Mouse (Mus musculus): ENCODE data around the gene Iqgap3. TPM values are rescaled to one million over a fixed set of nuclear protein-coding genes. Genes with fewer than 3 reads are reported as not detected.

Gene Iqgap3
- polyA plus RNA-seq, 1 experiment from 2014 or later = 16.2 TPM

DNA sequence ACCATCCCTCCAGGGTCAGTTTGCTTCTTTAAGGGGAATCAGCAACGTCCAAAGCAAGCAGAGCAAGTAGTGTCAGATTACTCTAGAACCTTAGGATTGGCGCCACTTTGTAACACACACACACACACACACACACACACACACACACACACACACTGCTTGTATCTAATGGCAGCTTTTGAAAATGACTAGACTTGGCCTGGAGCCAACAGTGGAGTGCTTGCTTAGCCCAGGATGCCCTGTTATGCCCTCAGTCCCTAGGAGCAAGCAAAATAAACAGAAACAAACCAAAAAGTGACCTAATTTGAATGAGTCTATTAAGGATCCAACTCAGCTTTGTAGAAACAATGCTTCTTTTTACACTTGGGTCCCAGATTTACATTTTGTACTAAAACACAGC is 13.4 kb upstream of the Iqgap3 start:
- ATAC-seq (ENCODE audit: low read depth) (0 out of 2 replicates have a peak, but pooled peaks have one; percentile 12), DNase-seq (ENCODE audit: low spot score) (peak; percentile 53)

DNA sequence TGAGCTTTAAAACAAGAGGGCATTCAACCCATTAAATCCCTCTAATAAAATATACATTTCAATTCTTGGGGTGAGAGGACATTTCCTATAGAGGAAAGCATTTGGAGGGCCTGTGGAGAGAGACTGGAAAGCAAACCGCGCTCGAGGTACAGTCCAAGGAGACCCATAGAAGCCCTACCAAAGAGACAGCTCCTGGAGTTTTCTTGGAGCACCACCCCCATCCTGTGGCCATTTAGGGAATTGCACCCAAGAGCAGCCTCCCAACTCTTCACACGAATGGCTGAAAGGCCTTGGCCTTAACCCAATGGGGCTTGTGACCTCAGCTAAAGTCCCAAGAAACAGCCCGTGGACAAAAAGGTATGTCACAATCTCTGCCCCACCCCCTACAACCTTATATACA is 10.0 kb upstream of the Iqgap3 start:
- no peaks in the 10 kb centered on the region for H3K36me3 ChIP-seq (ENCODE audit: control insufficient read depth, insufficient read depth, low read length)
- no peak overlapping the region for H3K4me2 ChIP-seq (ENCODE audit: low read depth, low read length)
- no peaks in the 10 kb centered on the region for H3K9me3 ChIP-seq (ENCODE audit: control insufficient read depth, low read length)
- WGBS = under 1% methylated on average over 5 of the region's 5 CpGs
- no peaks in the 10 kb centered on the region for H3K4me1 ChIP-seq (ENCODE audit: control insufficient read depth, insufficient read depth, low read length)
- no peak overlapping the region for H3K27ac ChIP-seq (replicated peaks; ENCODE audit: low read depth, low read length)
- no peaks in the 10 kb centered on the region for H3K27me3 ChIP-seq (replicated peaks; ENCODE audit: control insufficient read depth, insufficient read depth, low read length)
- peak overlapping the region; percentile 35; the same call in 1 of the 2 replicates for H3K9ac ChIP-seq (ENCODE audit: low read depth, low read length)
- DNase-seq (ENCODE audit: low spot score) (peak; percentile 72), ATAC-seq (ENCODE audit: low read depth) (peak; percentile 81)
- H3K4me3 ChIP-seq (ENCODE audit: low read depth, low read length) = no peak overlapping the region

More for the DNA sequence above, 13.4 kb upstream of the Iqgap3 start:
- H3K9me3 ChIP-seq (ENCODE audit: control insufficient read depth, low read length) = no peaks in the 10 kb centered on the region
- WGBS = 16% methylated on average over 2 of the region's 2 CpGs
- H3K4me3 ChIP-seq (ENCODE audit: low read depth, low read length) = no peak overlapping the region
- H3K4me2 ChIP-seq (ENCODE audit: low read depth, low read length) = no peak overlapping the region
- no peaks in the 10 kb centered on the region for H3K36me3 ChIP-seq (ENCODE audit: control insufficient read depth, insufficient read depth, low read length)
- no peak overlapping the region for H3K9ac ChIP-seq (ENCODE audit: low read depth, low read length)
- no peak overlapping the region for H3K27ac ChIP-seq (replicated peaks; ENCODE audit: low read depth, low read length)
- H3K4me1 ChIP-seq (ENCODE audit: control insufficient read depth, insufficient read depth, low read length) = no peaks in the 10 kb centered on the region
- no peaks in the 10 kb centered on the region for H3K27me3 ChIP-seq (replicated peaks; ENCODE audit: control insufficient read depth, insufficient read depth, low read length)

DNA sequence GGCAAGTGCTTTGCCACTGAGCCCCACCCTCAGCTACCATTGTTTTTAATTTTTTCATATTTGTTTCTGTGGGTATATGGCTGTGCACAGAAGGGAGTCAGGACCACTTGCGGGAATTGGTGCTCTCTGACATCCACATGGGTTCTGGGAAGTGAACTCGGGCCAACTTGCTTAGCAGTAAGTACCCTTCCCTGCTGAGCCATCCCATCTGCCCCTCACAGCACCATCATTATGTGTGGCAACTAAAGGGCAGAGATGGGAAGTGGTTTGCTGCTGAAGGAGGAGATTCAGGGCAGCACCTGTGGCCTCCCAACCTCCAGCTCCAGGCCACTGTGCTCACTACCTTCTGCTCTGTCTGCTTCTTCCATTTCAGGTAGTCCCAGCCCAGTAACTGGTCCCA is 8.1 kb upstream of the Iqgap3 start:
- ATAC-seq (ENCODE audit: low read depth) = no peak
- Histone ChIP-seq H3K27ac (replicated peaks; ENCODE audit: low read depth, low read length) (no peak overlapping the region), H3K4me2 (ENCODE audit: low read depth, low read length) (no peak overlapping the region), H3K4me3 (ENCODE audit: low read depth, low read length) (no peak overlapping the region), H3K9ac (ENCODE audit: low read depth, low read length) (no peak overlapping the region), H3K9me3 (ENCODE audit: control insufficient read depth, low read length) (no peaks in the 10 kb centered on the region), H3K36me3 (ENCODE audit: control insufficient read depth, insufficient read depth, low read length) (no peaks in the 10 kb centered on the region), H3K4me1 (ENCODE audit: control insufficient read depth, insufficient read depth, low read length) (no peaks in the 10 kb centered on the region), H3K27me3 (replicated peaks; ENCODE audit: control insufficient read depth, insufficient read depth, low read length) (no peaks in the 10 kb centered on the region)
- 58% methylated on average over 2 of the region's 2 CpGs for WGBS
- no peak for DNase-seq (ENCODE audit: low spot score)

DNA sequence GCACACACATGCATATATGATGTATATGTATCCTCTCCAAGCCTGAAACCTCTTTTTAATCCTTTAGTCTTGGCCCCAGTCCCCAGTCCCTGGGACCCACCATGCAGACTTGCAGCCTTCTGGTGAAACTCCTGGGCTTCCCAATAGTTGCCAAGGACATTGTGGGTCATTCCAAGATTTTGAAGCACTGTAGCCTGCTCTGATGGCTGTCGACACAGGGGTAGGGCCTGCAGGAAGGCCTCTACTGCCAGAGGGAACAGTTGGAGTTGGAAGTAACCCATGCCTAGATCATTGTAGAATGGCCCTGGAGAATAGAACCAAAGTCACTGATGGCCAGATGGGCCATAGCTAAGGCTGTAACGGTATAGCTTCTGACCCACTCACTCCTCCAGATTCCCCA is 7.4 kb upstream of the Iqgap3 start:
- Histone ChIP-seq H3K9ac (ENCODE audit: low read depth, low read length) (no peak overlapping the region), H3K27me3 (replicated peaks; ENCODE audit: control insufficient read depth, insufficient read depth, low read length) (no peaks in the 10 kb centered on the region), H3K27ac (replicated peaks; ENCODE audit: low read depth, low read length) (no peak overlapping the region), H3K9me3 (ENCODE audit: control insufficient read depth, low read length) (no peaks in the 10 kb centered on the region), H3K36me3 (ENCODE audit: control insufficient read depth, insufficient read depth, low read length) (no peaks in the 10 kb centered on the region), H3K4me3 (ENCODE audit: low read depth, low read length) (no peak overlapping the region), H3K4me2 (ENCODE audit: low read depth, low read length) (no peak overlapping the region), H3K4me1 (ENCODE audit: control insufficient read depth, insufficient read depth, low read length) (no peaks in the 10 kb centered on the region)
- WGBS = 67% methylated on average over 2 of the region's 2 CpGs
- ATAC-seq (ENCODE audit: low read depth) (no peak), DNase-seq (ENCODE audit: low spot score) (no peak)

DNA sequence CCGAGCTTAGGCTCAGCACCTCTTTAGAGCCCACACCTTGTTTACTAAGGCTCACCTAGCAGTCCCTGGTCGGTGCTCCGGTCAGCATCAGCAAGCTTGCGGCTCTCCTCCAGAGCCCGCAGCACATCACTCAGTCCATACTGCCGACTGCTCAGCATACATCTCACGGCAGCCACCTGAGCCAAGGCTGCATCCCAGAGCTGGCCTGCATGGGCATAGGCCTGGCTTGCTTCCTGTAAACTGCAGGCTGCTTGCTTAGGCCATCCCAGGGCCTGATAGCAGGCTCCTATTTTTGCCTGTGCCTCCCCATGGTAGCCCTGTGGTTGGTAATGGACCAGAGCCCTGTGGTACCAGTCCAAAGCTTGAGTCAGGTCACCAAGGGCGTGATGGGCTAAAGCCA is 7.0 kb upstream of the Iqgap3 start:
- Histone ChIP-seq H3K4me3 (ENCODE audit: low read depth, low read length) (no peak overlapping the region), H3K4me2 (ENCODE audit: low read depth, low read length) (no peak overlapping the region), H3K36me3 (ENCODE audit: control insufficient read depth, insufficient read depth, low read length) (no peaks in the 10 kb centered on the region), H3K4me1 (ENCODE audit: control insufficient read depth, insufficient read depth, low read length) (no peaks in the 10 kb centered on the region), H3K27ac (replicated peaks; ENCODE audit: low read depth, low read length) (no peak overlapping the region), H3K9ac (ENCODE audit: low read depth, low read length) (no peak overlapping the region), H3K9me3 (ENCODE audit: control insufficient read depth, low read length) (no peaks in the 10 kb centered on the region), H3K27me3 (replicated peaks; ENCODE audit: control insufficient read depth, insufficient read depth, low read length) (no peaks in the 10 kb centered on the region)
- DNase-seq (ENCODE audit: low spot score) (no peak), ATAC-seq (ENCODE audit: low read depth) (no peak)
- 78% methylated on average over 8 of the region's 8 CpGs for WGBS

DNA sequence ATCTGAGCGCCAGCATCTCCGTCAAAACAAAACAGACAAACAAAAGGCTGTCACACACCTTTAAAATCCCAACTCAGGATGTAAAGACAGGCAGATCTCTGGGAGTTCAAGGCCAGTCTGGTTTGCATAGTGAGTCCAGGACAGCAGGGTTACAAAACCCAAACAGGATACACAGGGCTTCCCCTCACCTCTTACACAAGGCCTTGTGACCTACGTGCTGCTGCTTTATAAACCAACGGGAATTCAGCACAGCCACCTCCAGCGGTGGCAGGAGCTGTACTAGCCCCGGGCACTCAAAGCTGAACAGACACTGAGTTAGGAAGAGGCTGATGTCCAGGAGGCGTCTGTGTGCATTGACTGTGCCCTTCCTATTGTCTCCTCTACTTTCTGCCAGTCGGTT is 4.3 kb upstream of the Iqgap3 start:
- no peak overlapping the region for H3K9ac ChIP-seq (ENCODE audit: low read depth, low read length)
- H3K4me2 ChIP-seq (ENCODE audit: low read depth, low read length) = no peak overlapping the region
- H3K4me3 ChIP-seq (ENCODE audit: low read depth, low read length) = no peak overlapping the region
- 0 out of 2 replicates have a peak, but pooled peaks cover 3% of the 10 kb centered on the region for H3K4me1 ChIP-seq (ENCODE audit: control insufficient read depth, insufficient read depth, low read length)
- DNase-seq (ENCODE audit: low spot score) = no peak
- ATAC-seq (ENCODE audit: low read depth) = no peak
- no peaks in the 10 kb centered on the region for H3K27me3 ChIP-seq (replicated peaks; ENCODE audit: control insufficient read depth, insufficient read depth, low read length)
- 31% methylated on average over 8 of the region's 8 CpGs for WGBS
- no peaks in the 10 kb centered on the region for H3K36me3 ChIP-seq (ENCODE audit: control insufficient read depth, insufficient read depth, low read length)
- no peaks in the 10 kb centered on the region for H3K9me3 ChIP-seq (ENCODE audit: control insufficient read depth, low read length)
- H3K27ac ChIP-seq (replicated peaks; ENCODE audit: low read depth, low read length) = no peak overlapping the region

DNA sequence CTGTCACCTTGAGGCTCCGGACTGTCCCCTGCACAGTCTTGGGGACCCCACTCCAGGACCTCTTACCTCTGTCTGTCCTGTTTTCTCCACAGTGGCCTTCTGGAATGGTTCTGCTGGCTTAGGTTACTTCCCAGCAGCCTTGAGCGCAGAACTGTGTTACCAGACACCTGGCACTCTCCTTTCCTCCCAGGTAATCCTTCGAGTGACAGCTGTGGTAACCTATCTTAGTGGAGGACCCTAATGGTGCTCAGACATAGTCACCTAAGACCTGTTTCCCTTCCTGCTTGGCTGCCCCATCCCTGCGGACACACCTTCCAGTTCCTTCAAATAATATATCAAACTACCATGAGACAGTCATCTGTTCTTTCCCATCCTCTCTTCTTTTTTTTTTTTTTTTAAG is 3.6 kb upstream of the Iqgap3 start, which contains the start of gene Ttc24:
TSS of gene Ttc24 (minus strand) at position 101 of the 400 bp plus-strand sequence.
- Histone ChIP-seq H3K27me3 (replicated peaks; ENCODE audit: control insufficient read depth, insufficient read depth, low read length) (no peaks in the 10 kb centered on the region), H3K36me3 (ENCODE audit: control insufficient read depth, insufficient read depth, low read length) (no peaks in the 10 kb centered on the region), H3K9me3 (ENCODE audit: control insufficient read depth, low read length) (no peaks in the 10 kb centered on the region), H3K4me3 (ENCODE audit: low read depth, low read length) (no peak within 1 kb of the TSS), H3K9ac (ENCODE audit: low read depth, low read length) (no peak within 1 kb of the TSS), H3K4me1 (ENCODE audit: control insufficient read depth, insufficient read depth, low read length) (0 out of 2 replicates have a peak, but pooled peaks cover 7% of the 10 kb centered on the region), H3K4me2 (ENCODE audit: low read depth, low read length) (no peak within 1 kb of the TSS), H3K27ac (replicated peaks; ENCODE audit: low read depth, low read length) (no peak within 1 kb of the TSS)
- DNase-seq (ENCODE audit: low spot score) = peak; percentile 39
- WGBS = 72% methylated on average over 4 of the region's 4 CpGs
- ATAC-seq (ENCODE audit: low read depth) = peak; percentile 77; the same call in 1 of the 2 replicates

DNA sequence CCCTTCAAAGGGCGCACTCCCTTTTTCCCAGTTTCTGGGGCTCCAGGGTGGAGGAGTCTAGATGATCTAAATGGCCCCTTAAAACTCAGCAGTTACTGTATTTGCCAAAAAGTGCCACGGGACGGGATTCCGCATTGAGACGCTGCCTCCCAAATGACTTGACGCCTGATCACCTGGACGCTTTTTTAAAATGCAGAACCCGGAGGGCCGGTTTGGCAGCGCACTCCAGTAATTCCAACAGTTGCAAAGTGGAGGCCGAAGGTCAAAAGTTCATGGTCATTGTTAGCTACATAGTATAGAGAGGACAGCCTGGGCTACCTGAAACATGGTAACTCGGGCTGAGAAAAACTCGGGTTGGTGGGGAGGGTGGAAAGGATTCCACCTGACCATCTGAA is 450 bp downstream of the Iqgap3 start:
- Histone ChIP-seq H3K27ac (replicated peaks; ENCODE audit: low read depth, low read length) (no peak overlapping the region), H3K4me1 (ENCODE audit: control insufficient read depth, insufficient read depth, low read length) (0 out of 2 replicates have a peak, but pooled peaks cover 7% of the 10 kb centered on the region), H3K4me2 (ENCODE audit: low read depth, low read length) (peak overlapping the region; percentile 63), H3K4me3 (ENCODE audit: low read depth, low read length) (peak overlapping the region; percentile 59), H3K9ac (ENCODE audit: low read depth, low read length) (peak overlapping the region; percentile 56), H3K36me3 (ENCODE audit: control insufficient read depth, insufficient read depth, low read length) (0 out of 2 replicates have a peak, but pooled peaks cover 14% of the 10 kb centered on the region), H3K27me3 (replicated peaks; ENCODE audit: control insufficient read depth, insufficient read depth, low read length) (no peaks in the 10 kb centered on the region), H3K9me3 (ENCODE audit: control insufficient read depth, low read length) (no peaks in the 10 kb centered on the region)
- no peak for DNase-seq (ENCODE audit: low spot score)
- no peak for ATAC-seq (ENCODE audit: low read depth)
- 2% methylated on average over 13 of the region's 13 CpGs for WGBS

DNA sequence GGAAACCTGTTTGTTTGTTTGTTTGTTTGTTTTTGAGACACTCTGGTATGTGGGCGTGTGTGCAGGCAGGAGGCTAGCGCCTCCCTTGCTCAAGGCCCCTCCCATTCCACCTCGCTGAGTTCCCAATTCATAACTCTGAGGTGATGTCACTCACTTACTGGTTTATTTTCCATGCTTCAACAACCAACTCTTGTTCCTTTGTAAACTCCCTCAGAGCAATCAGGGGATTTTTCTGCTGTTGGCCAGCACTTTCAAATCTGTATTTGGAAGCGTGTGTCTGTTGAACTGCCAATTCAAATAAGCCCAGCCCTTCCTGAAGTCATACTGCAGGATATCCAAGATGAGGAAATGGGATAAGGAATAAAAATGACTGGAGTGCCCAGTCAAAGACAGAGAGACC is 892 bp downstream of the Iqgap3 start:
- Histone ChIP-seq H3K27ac (replicated peaks; ENCODE audit: low read depth, low read length) (no peak overlapping the region), H3K9me3 (ENCODE audit: control insufficient read depth, low read length) (no peaks in the 10 kb centered on the region), H3K4me1 (ENCODE audit: control insufficient read depth, insufficient read depth, low read length) (0 out of 2 replicates have a peak, but pooled peaks cover 7% of the 10 kb centered on the region), H3K9ac (ENCODE audit: low read depth, low read length) (peak overlapping the region; percentile 56; the same call in 1 of the 2 replicates), H3K4me2 (ENCODE audit: low read depth, low read length) (peak overlapping the region; percentile 63), H3K27me3 (replicated peaks; ENCODE audit: control insufficient read depth, insufficient read depth, low read length) (no peaks in the 10 kb centered on the region), H3K36me3 (ENCODE audit: control insufficient read depth, insufficient read depth, low read length) (0 out of 2 replicates have a peak, but pooled peaks cover 14% of the 10 kb centered on the region), H3K4me3 (ENCODE audit: low read depth, low read length) (peak overlapping the region; percentile 59)
- 0 out of 2 replicates have a peak, but pooled peaks have one; percentile 30 for ATAC-seq (ENCODE audit: low read depth)
- DNase-seq (ENCODE audit: low spot score) = peak; percentile 67
- WGBS = 13% methylated on average over 4 of the region's 4 CpGs

All from embryonic facial prominence, embryonic 14.5 days (tissue).